Mouse (Mus musculus): ENCODE data around the gene Atp2b2.
A peak's percentile ranks its signal among the peaks of the same experiment; 100 is the strongest.

Atp2b2 gene

GRCm38 (mm10) chr6:113860735-113861374 lies 181.6 kb downstream of the Atp2b2 start:
- DNase-seq (ENCODE audit: inconsistent age in 2 of 2, low spot score in 1 of 2) = peak; percentile 38 to 65

- DNase-seq (ENCODE audit: inconsistent age in 2 of 2, low spot score in 1 of 2) = no peak
Observed at GRCm38 (mm10) chr6:113860023-113860734, 182.2 kb downstream of the Atp2b2 start.

- DNase-seq (ENCODE audit: inconsistent age in 2 of 2, low spot score in 1 of 2) = no peak
Observed at GRCm38 (mm10) chr6:113858317-113858716, 184.1 kb downstream of the Atp2b2 start.

- no peak for DNase-seq (ENCODE audit: inconsistent age in 2 of 2, low spot score in 1 of 2)
Observed at GRCm38 (mm10) chr6:113857310-113857873, 185.0 kb downstream of the Atp2b2 start.

- DNase-seq (ENCODE audit: inconsistent age in 2 of 2, low spot score in 1 of 2) = no peak
Observed at GRCm38 (mm10) chr6:113856790-113857189, 185.6 kb downstream of the Atp2b2 start.

GRCm38 (mm10) chr6:113856095-113856646 lies 186.2 kb downstream of the Atp2b2 start:
- DNase-seq (ENCODE audit: inconsistent age in 2 of 2, low spot score in 1 of 2) = no peak

- DNase-seq (ENCODE audit: inconsistent age in 2 of 2, low spot score in 1 of 2) = no peak
Observed at GRCm38 (mm10) chr6:113855581-113855980, 186.8 kb downstream of the Atp2b2 start.

- DNase-seq (ENCODE audit: inconsistent age in 2 of 2, low spot score in 1 of 2) = peak; percentile 75 to 85
Observed at GRCm38 (mm10) chr6:113852318-113852717, 190.1 kb downstream of the Atp2b2 start.

- no peak for DNase-seq (ENCODE audit: inconsistent age in 2 of 2, low spot score in 1 of 2)
Observed at GRCm38 (mm10) chr6:113849819-113850218, 192.6 kb downstream of the Atp2b2 start.

GRCm38 (mm10) chr6:113848655-113849054 lies 193.8 kb downstream of the Atp2b2 start:
- no peak for DNase-seq (ENCODE audit: inconsistent age in 2 of 2, low spot score in 1 of 2)

- no peak for DNase-seq (ENCODE audit: inconsistent age in 2 of 2, low spot score in 1 of 2)
Observed at GRCm38 (mm10) chr6:113847092-113847491, 195.3 kb downstream of the Atp2b2 start.

- no peak for DNase-seq (ENCODE audit: inconsistent age in 2 of 2, low spot score in 1 of 2)
Observed at GRCm38 (mm10) chr6:113843248-113843647, 199.2 kb downstream of the Atp2b2 start.

GRCm38 (mm10) chr6:113838493-113838892 lies 203.9 kb downstream of the Atp2b2 start:
- no peak for DNase-seq (ENCODE audit: inconsistent age in 2 of 2, low spot score in 1 of 2)

GRCm38 (mm10) chr6:113837740-113838139 lies 204.7 kb downstream of the Atp2b2 start:
- DNase-seq (ENCODE audit: inconsistent age in 2 of 2, low spot score in 1 of 2) = no peak

GRCm38 (mm10) chr6:113836545-113836944 lies 205.9 kb downstream of the Atp2b2 start:
- no peak for DNase-seq (ENCODE audit: inconsistent age in 2 of 2, low spot score in 1 of 2)

GRCm38 (mm10) chr6:113830463-113830862 lies 211.9 kb downstream of the Atp2b2 start:
- DNase-seq (ENCODE audit: inconsistent age in 2 of 2, low spot score in 1 of 2) = no peak

GRCm38 (mm10) chr6:113827309-113827708 lies 215.1 kb downstream of the Atp2b2 start:
- DNase-seq (ENCODE audit: inconsistent age in 2 of 2, low spot score in 1 of 2) = no peak

- DNase-seq (ENCODE audit: inconsistent age in 2 of 2, low spot score in 1 of 2) = peak; percentile 27 to 74
Observed at GRCm38 (mm10) chr6:113822417-113822816, 220.0 kb downstream of the Atp2b2 start.

- DNase-seq (ENCODE audit: inconsistent age in 2 of 2, low spot score in 1 of 2) = no peak
Observed at GRCm38 (mm10) chr6:113816690-113817089, 225.7 kb downstream of the Atp2b2 start.

GRCm38 (mm10) chr6:113811462-113811861 lies 231.0 kb downstream of the Atp2b2 start:
- DNase-seq (ENCODE audit: inconsistent age in 2 of 2, low spot score in 1 of 2) = no peak

GRCm38 (mm10) chr6:113810667-113811066 lies 231.7 kb downstream of the Atp2b2 start:
- DNase-seq (ENCODE audit: inconsistent age in 2 of 2, low spot score in 1 of 2) = no peak

- DNase-seq (ENCODE audit: inconsistent age in 2 of 2, low spot score in 1 of 2) = no peak
Observed at GRCm38 (mm10) chr6:113806241-113806640, 236.2 kb downstream of the Atp2b2 start.

Measured in adrenal gland, adult (tissue).